Mouse (Mus musculus) mouse embryonic stem cell (cell line): Measurements from ENCODE around the gene 4930467E23Rik.
"Not testable (repeated sequence)": the region's sequence is repeated elsewhere in the genome, so short reads cannot be mapped to it uniquely, and the experiment has no call there.

Experiments used
- in situ Hi-C, 2 experiments: fragments of 300-500 bp; cut with MboI; formaldehyde crosslinking; loops; 1 replicate in 1 of 2; 3 replicates in 1 of 2; pipeline ENCODE4 v1.14.3; 2019 to 2020; ENCODE audit warnings: low sequenced_read_pairs in 2 of 2, low pct_unique_long_range_greater_than_20kb in 1 of 2, mixed read lengths in 1 of 2; ENCODE audit not compliant: unreplicated experiment in 1 of 2

Gene 4930467E23Rik

GRCm38 (mm10) chr8:19776311-19776710 is 46.9 kb downstream of the 4930467E23Rik start:
- in situ Hi-C loops, result not testable (repeated sequence)

GRCm38 (mm10) chr8:19777500-19777899 is 48.1 kb downstream of the 4930467E23Rik start:
- in situ Hi-C loops, result not testable (repeated sequence)

GRCm38 (mm10) chr8:19778126-19778525 is 48.8 kb downstream of the 4930467E23Rik start:
- in situ Hi-C loops, result not testable (repeated sequence)

GRCm38 (mm10) chr8:19778891-19779290 is 49.5 kb downstream of the 4930467E23Rik start:
- in situ Hi-C loops, result not testable (repeated sequence)

- in situ Hi-C loops, result not testable (repeated sequence)
These were observed 50.8 kb downstream of the 4930467E23Rik start for GRCm38 (mm10) chr8:19780212-19780611.

DNA sequence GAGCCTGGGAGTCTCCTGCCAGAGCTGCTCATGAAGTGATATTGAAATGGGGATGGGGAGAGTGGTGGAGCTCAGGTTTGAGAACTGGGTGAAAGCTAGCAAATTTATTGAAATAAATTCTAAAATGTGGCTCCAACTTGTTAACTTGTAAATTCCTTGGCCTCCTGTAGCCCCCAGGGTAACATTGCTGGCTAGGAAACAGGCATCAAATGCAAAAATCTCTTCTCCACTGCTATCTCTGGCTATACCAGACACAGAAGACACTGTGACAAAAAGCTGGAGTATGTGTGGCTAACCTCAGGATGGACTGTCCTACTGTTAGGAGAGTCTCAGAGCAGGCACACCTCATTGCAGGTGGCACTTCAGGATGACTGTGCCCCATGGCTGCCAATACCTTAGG is 51.3 kb downstream of the 4930467E23Rik start:
- in situ Hi-C loops, result not testable (repeated sequence)

DNA sequence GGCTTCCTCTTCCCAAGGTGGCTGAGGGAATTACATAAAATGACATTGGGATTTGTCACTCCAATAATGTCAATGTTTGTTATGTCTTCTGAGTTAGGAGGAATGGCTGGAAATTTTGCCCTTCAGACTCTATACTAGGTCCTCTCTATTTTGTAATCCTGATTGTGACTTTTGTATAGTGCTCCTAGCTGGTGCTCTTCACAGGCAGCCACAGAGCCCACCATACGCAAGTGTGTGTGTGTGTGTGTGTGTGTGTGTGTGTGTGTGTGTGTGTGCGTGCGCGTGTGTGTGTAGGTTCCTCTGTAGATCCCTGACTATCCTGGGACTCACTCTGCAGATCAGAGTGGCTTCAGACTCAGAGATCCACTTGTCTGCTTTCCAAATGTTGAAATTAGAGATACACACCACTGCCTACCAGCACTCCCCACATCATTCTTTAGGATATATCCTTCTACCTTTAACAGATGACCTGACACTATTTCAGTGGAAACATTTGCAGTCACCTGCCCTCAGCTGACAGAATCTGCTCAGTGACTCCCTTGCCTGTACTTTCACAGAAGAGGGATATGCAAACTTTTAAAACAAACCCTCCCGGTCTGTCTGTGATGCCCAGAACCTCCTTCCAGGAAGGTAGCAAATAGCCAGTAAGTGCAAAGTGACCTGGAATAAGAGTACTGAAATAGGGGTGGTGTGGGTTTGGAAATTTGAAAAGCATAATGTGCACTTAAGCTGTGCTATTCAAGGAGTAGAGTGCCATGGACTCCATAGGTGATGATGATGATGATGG is 52.1 kb downstream of the 4930467E23Rik start:
- in situ Hi-C loops, result not testable (repeated sequence)

DNA sequence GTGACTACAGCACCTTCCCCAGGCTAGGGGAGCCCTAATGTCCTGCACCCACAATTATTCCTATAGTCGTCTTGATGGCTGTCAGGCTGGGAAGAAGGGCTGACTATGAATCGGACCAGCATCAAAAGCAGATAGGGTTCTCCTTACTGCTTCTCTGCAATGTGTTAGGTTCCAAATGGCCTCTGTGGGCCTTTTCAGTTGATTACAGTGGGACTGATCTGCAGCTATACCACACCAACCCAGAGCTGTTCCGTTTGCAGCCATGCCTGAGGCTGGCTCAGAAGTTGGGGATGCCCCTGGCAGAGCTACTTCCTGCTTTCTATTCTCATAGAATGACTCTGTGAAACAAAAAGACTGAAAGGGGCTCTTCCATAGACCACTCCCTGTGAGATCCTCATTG is 53.4 kb downstream of the 4930467E23Rik start:
- in situ Hi-C loops, result not testable (repeated sequence)

GRCm38 (mm10) chr8:19783860-19784259 is 54.5 kb downstream of the 4930467E23Rik start:
- in situ Hi-C loops, result not testable (repeated sequence)

- in situ Hi-C loops, result not testable (repeated sequence)
These were observed 55.4 kb downstream of the 4930467E23Rik start for GRCm38 (mm10) chr8:19784554-19785364.

- in situ Hi-C loops, result not testable (repeated sequence)
These were observed 63.3 kb downstream of the 4930467E23Rik start for GRCm38 (mm10) chr8:19792696-19793095.
